In the genomic region with DNA sequence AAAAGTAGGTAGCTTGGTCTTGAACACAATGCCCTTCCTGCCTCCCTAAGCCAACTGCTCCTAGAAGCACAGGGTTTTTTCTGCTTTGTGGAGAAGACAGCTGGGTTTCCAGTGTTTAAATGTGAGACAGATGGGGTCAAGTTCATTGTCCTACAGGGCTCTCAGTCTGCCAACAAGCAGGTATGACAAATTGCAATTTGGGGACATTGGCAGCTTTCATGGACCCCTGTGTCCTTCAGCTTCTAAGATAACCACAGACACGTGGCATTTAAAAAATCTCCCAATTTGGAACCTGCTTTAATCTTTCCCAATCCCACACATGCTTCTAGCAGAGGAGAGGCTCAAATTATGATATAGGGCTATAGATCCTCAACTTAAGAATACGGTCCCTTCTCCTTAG, we compare ENCODE assay signal across 22 mouse cellular contexts. TPM values are rescaled to one million over a fixed set of nuclear protein-coding genes. Genes with fewer than 3 reads are reported as not detected.
DNase-seq lines count a peak whose midpoint lies in the region; ATAC-seq and TF ChIP-seq lines count a peak whose summit lies in the region.
"Had no signal": no experiment of that assay in that cellular context is flagged by ENCODE, and none has a peak within 500 bp of the region (broad histone marks: within the 10 kb centered on the region; RNA-seq: fewer than 3 reads in every experiment).

No protein-coding gene starts in this region.

- no peaks in the 10 kb centered on the region; the same call in 1 of the 2 replicates for H3K27me3 ChIP-seq in cerebellum, adult 2 months (ENCODE audit: control insufficient read depth, insufficient read depth, low read length)
- H3K27me3 ChIP-seq in midbrain, embryonic 11.5 days (ENCODE audit: control insufficient read depth, insufficient read depth, low read length), result no peaks in the 10 kb centered on the region
- H3K27me3 ChIP-seq in midbrain, embryonic 14.5 days (ENCODE audit: control insufficient read depth, insufficient read depth, low read length), result no peaks in the 10 kb centered on the region
- H3K27me3 ChIP-seq in midbrain, postnatal 0 days (ENCODE audit: insufficient read depth, low read length), result no peaks in the 10 kb centered on the region
- H3K27me3 ChIP-seq in midbrain, embryonic 15.5 days (replicated peaks), result no peaks in the 10 kb centered on the region
- H3K27me3 ChIP-seq: CH12.LX, Patski had no signal

- no peak overlapping the region for H3K4me2 ChIP-seq in midbrain, embryonic 11.5 days
- no peak overlapping the region for H3K4me2 ChIP-seq in midbrain, embryonic 14.5 days (ENCODE audit: low read length)
- H3K4me2 ChIP-seq in midbrain, postnatal 0 days (ENCODE audit: low read depth, low read length, poor library complexity, severe bottlenecking), result no peak overlapping the region
- no peak overlapping the region for H3K4me2 ChIP-seq in midbrain, embryonic 15.5 days

- 52% methylated on average over 2 of the region's 2 CpGs for WGBS in cerebellum, adult 2 months
- WGBS in midbrain, embryonic 11.5 days, result 74% methylated on average over 2 of the region's 2 CpGs
- 71% methylated on average over 2 of the region's 2 CpGs for WGBS in midbrain, embryonic 14.5 days
- 54% methylated on average over 2 of the region's 2 CpGs for WGBS in midbrain, postnatal 0 days
- WGBS in midbrain, embryonic 15.5 days, result 69% methylated on average over 2 of the region's 2 CpGs

- no peak for TF ChIP-seq POLR2A in cerebellum, adult 2 months (IDR thresholded peaks at IDR 0.05; ENCODE audit: borderline replicate concordance, insufficient read depth, low read length)

- no peaks in the 10 kb centered on the region for H3K9me3 ChIP-seq in midbrain, embryonic 11.5 days (ENCODE audit: control insufficient read depth, low read length)
- H3K9me3 ChIP-seq in midbrain, embryonic 14.5 days (ENCODE audit: control insufficient read depth, low read length), result no peaks in the 10 kb centered on the region
- no peaks in the 10 kb centered on the region for H3K9me3 ChIP-seq in midbrain, postnatal 0 days (ENCODE audit: low read length)
- no peaks in the 10 kb centered on the region for H3K9me3 ChIP-seq in midbrain, embryonic 15.5 days

- DNase-seq in cerebellum, postnatal 10 days, result peak; percentile 23 to 50
- no peak for DNase-seq in cerebellum, adult 2 months
- peak; percentile 82 for DNase-seq in midbrain, embryonic 11.5 days (ENCODE audit: low spot score, missing footprints)
- DNase-seq in midbrain, embryonic 14.5 days, result no peak
- DNase-seq in midbrain, postnatal 0 days (ENCODE audit: low spot score), result peak; percentile 17
- DNase-seq: adrenal gland, adult 2 months; adrenal gland, adult 8-10 months; adrenal gland, postnatal 10 days; adrenal gland, postnatal 14 days; adrenal gland, postnatal 25 days; adrenal gland, postnatal 36 days; B cell, adult 2 months; cerebellum, adult 11 months; cerebellum, adult 11-12 months; cerebellum, adult 18-20 months had no signal

- TF ChIP-seq CTCF in cerebellum, adult 2 months (IDR thresholded peaks at IDR 0.05; ENCODE audit: borderline replicate concordance, insufficient read depth, low read depth, low read length), result no peak
- TF ChIP-seq CTCF in midbrain, postnatal 0 days (IDR thresholded peaks at IDR 0.05), result no peak

- H3K4me1 ChIP-seq in cerebellum, adult 2 months (ENCODE audit: control insufficient read depth, insufficient read depth, low read length), result no peaks in the 10 kb centered on the region
- H3K4me1 ChIP-seq in midbrain, embryonic 11.5 days (ENCODE audit: control insufficient read depth, insufficient read depth, low read length), result no peaks in the 10 kb centered on the region
- peaks cover 7% of the 10 kb centered on the region; the same call in 1 of the 2 replicates for H3K4me1 ChIP-seq in midbrain, embryonic 14.5 days (ENCODE audit: control insufficient read depth, insufficient read depth, low read length)
- no peaks in the 10 kb centered on the region; the same call in 1 of the 2 replicates for H3K4me1 ChIP-seq in midbrain, postnatal 0 days (ENCODE audit: insufficient read depth, low read length)
- peaks cover 11% of the 10 kb centered on the region; the same call in 1 of the 2 replicates for H3K4me1 ChIP-seq in midbrain, embryonic 15.5 days

- no peaks in the 10 kb centered on the region for H3K36me3 ChIP-seq in midbrain, embryonic 11.5 days (ENCODE audit: control insufficient read depth, insufficient read depth, low read length)
- no peaks in the 10 kb centered on the region for H3K36me3 ChIP-seq in midbrain, embryonic 14.5 days (ENCODE audit: control insufficient read depth, insufficient read depth, low read length)
- H3K36me3 ChIP-seq in midbrain, postnatal 0 days (ENCODE audit: insufficient read depth, low read length), result no peaks in the 10 kb centered on the region
- H3K36me3 ChIP-seq in midbrain, embryonic 15.5 days (replicated peaks), result no peaks in the 10 kb centered on the region
- H3K36me3 ChIP-seq: G1E had no signal

- no peak overlapping the region for H3K4me3 ChIP-seq in cerebellum, adult 2 months (replicated peaks; ENCODE audit: insufficient read depth, low read depth, low read length)
- no peak overlapping the region for H3K4me3 ChIP-seq in midbrain, embryonic 11.5 days (ENCODE audit: low read depth, low read length)
- no peak overlapping the region for H3K4me3 ChIP-seq in midbrain, embryonic 14.5 days (replicated peaks; ENCODE audit: low read depth, low read length)
- no peak overlapping the region for H3K4me3 ChIP-seq in midbrain, postnatal 0 days (ENCODE audit: low read depth, low read length)
- H3K4me3 ChIP-seq in midbrain, embryonic 15.5 days, result no peak overlapping the region

- no peak overlapping the region for H3K9ac ChIP-seq in midbrain, embryonic 11.5 days (ENCODE audit: low read length)
- no peak overlapping the region for H3K9ac ChIP-seq in midbrain, embryonic 14.5 days (replicated peaks; ENCODE audit: low read length)
- no peak overlapping the region for H3K9ac ChIP-seq in midbrain, postnatal 0 days (replicated peaks; ENCODE audit: low read length, poor library complexity, severe bottlenecking)
- no peak overlapping the region for H3K9ac ChIP-seq in midbrain, embryonic 15.5 days

- no peak for ATAC-seq in midbrain, embryonic 11.5 days (ENCODE audit: low FRiP score)
- no peak for ATAC-seq in midbrain, embryonic 14.5 days (ENCODE audit: low FRiP score, low TSS enrichment)
- no peak for ATAC-seq in midbrain, postnatal 0 days (ENCODE audit: low FRiP score)
- no peak for ATAC-seq in midbrain, embryonic 15.5 days (replicated peaks)
- ATAC-seq: activated CD4-positive, CD25-positive, alpha-beta regulatory T cell, adult 4 months; CD4-positive, CD25-positive, alpha-beta regulatory T cell, adult 4 months; Patski had no signal

- no peak overlapping the region for H3K27ac ChIP-seq in cerebellum, adult 2 months (ENCODE audit: insufficient read depth, low read length)
- H3K27ac ChIP-seq in midbrain, embryonic 11.5 days (ENCODE audit: low read depth, low read length), result no peak overlapping the region
- H3K27ac ChIP-seq in midbrain, embryonic 14.5 days (replicated peaks; ENCODE audit: low read depth, low read length), result no peak overlapping the region
- no peak overlapping the region for H3K27ac ChIP-seq in midbrain, postnatal 0 days (ENCODE audit: low read depth, low read length)
- no peak overlapping the region for H3K27ac ChIP-seq in midbrain, embryonic 15.5 days

RNA-seq across cellular contexts. Expression of a gene that starts 43.6 kb away (rescaled TPM):
- 2.3 and 3.7 TPM in 2 replicates for polyA plus RNA-seq in cerebellum, adult 2 months (2012; rRNA removed)
- polyA plus RNA-seq in midbrain, embryonic 11.5 days (2014; fragmentation: Nextera tagmentation; extraction: Ambion mirVana), result 1.4 and 2.1 TPM in 2 replicates
- polyA plus RNA-seq in midbrain, embryonic 14.5 days (2014; fragmentation: Nextera tagmentation; extraction: Ambion mirVana), result 13.1 and 14.2 TPM in 2 replicates
- 27.5 and 31.9 TPM in 2 replicates for total RNA-seq in midbrain, postnatal 0 days (2014; rRNA removed)
- 10.5 and 10.9 TPM in 2 replicates for polyA plus RNA-seq in midbrain, postnatal 0 days (2015; fragmentation: Nextera tagmentation; extraction: Ambion mirVana)
- polyA plus RNA-seq in midbrain, embryonic 15.5 days (2015; fragmentation: Nextera tagmentation; extraction: Ambion mirVana), result 11.4 and 13.2 TPM in 2 replicates
- total RNA-seq: CH12.LX, MEL had no signal
- polyA plus RNA-seq: activated CD4-positive, CD25-positive, alpha-beta regulatory T cell, adult 4 months; G1E had no signal

Comparison
In these comparisons a context has a peak if more than half of its experiments do, and no peak if none do; other contexts are left out.
1. DNase-seq: peak in cerebellum, postnatal 10 days (2 of 2), midbrain, embryonic 11.5 days (single experiment) and midbrain, postnatal 0 days (single experiment); none in cerebellum, adult 2 months (0 of 2) and midbrain, embryonic 14.5 days (single experiment).